Mouse (Mus musculus) MEL (cell line): ENCODE data around the gene Mymx. TPM values are rescaled to one million over a fixed set of nuclear protein-coding genes. Genes with fewer than 3 reads are reported as not detected.

Source experiments
- DNase-seq: peaks from one replicate; pipeline ENCODE4 v3.0.0; 2011; ENCODE audit warnings: low read depth, low spot score
- H3K27ac ChIP-seq: 2 replicates; pipeline ENCODE4 v1.5.1; 2012; ENCODE audit warnings: low read depth, mild to moderate bottlenecking, control low read depth, low read length, moderate library complexity; ENCODE audit not compliant: control insufficient read depth
- H3K27me3 ChIP-seq, 2 experiments: fragments of 150-350 bp in 1 of 2; sonication (generic) in 1 of 2; 2 replicates each; pipeline ENCODE4 v1.6.1; 2012; ENCODE audit warnings: low read length in 2 of 2, mild to moderate bottlenecking in 2 of 2, improper control_type of control experiment in 1 of 2, moderate library complexity in 1 of 2; ENCODE audit not compliant: insufficient read depth in 2 of 2, control insufficient read depth in 1 of 2
- H3K36me3 ChIP-seq, 2 experiments: 2 replicates each; pipeline ENCODE4 v1.6.1; 2012 to 2014; ENCODE audit warnings: low read length in 2 of 2, improper control_type of control experiment in 1 of 2, inconsistent platforms in 1 of 2, mild to moderate bottlenecking in 1 of 2; ENCODE audit not compliant: insufficient read depth in 2 of 2, control insufficient read depth in 1 of 2
- H3K4me1 ChIP-seq, 2 experiments: fragments of 150-350 bp in 1 of 2; sonication (generic) in 1 of 2; 2 replicates each; pipeline ENCODE4 v1.6.1; 2012; ENCODE audit warnings: low read length in 2 of 2, improper control_type of control experiment in 1 of 2, mild to moderate bottlenecking in 1 of 2; ENCODE audit not compliant: insufficient read depth in 2 of 2, control insufficient read depth in 1 of 2
- H3K4me3 ChIP-seq, 2 experiments: fragments of 150-350 bp in 1 of 2; sonication (generic) in 1 of 2; 2 replicates each; pipeline ENCODE4 v1.5.1; 2012; ENCODE audit warnings: low read depth in 2 of 2, low read length in 2 of 2, mild to moderate bottlenecking in 2 of 2, moderate library complexity in 2 of 2, control low read depth in 1 of 2, improper control_type of control experiment in 1 of 2; ENCODE audit not compliant: control insufficient read depth in 1 of 2, insufficient read depth in 1 of 2
- H3K79me2 ChIP-seq: 2 replicates; pipeline ENCODE4 v1.6.1; 2012; ENCODE audit warnings: mild to moderate bottlenecking, low read length, moderate library complexity; ENCODE audit not compliant: control insufficient read depth, poor library complexity, insufficient read depth
- H3K9ac ChIP-seq: 2 replicates; pipeline ENCODE4 v1.6.1; 2012; ENCODE audit warnings: low read depth, mild to moderate bottlenecking, control low read depth, low read length, moderate library complexity; ENCODE audit not compliant: control insufficient read depth, poor library complexity, severe bottlenecking
- H3K9me3 ChIP-seq: fragments of 150-350 bp; sonication (generic); replicated peaks from 2 replicates; pipeline ENCODE4 v1.6.1; 2012; ENCODE audit warnings: mild to moderate bottlenecking, low read length, improper control_type of control experiment, moderate library complexity; ENCODE audit not compliant: insufficient read depth
- BHLHE40 ChIP-seq: IDR thresholded peaks from 2 replicates; pipeline ENCODE4 v1.6.1; 2012; ENCODE audit warnings: low read depth, mild to moderate bottlenecking, inconsistent platforms, low read length, improper control_type of control experiment, borderline replicate concordance
- CHD1 ChIP-seq: IDR thresholded peaks from 2 replicates; pipeline ENCODE4 v1.6.1; 2012; ENCODE audit warnings: low read depth, mild to moderate bottlenecking, inconsistent platforms, low read length, improper control_type of control experiment
- CHD2 ChIP-seq: IDR thresholded peaks from 2 replicates; pipeline ENCODE4 v1.6.1; 2011; ENCODE audit warnings: low read length, improper control_type of control experiment
- EP300 ChIP-seq, 2 experiments: IDR thresholded peaks; 2 replicates each; pipeline ENCODE4 v1.6.1; 2011; ENCODE audit warnings: improper control_type of control experiment in 2 of 2, low read length in 2 of 2, low read depth in 1 of 2, mild to moderate bottlenecking in 1 of 2
- ETS1 ChIP-seq: IDR thresholded peaks from 2 replicates; pipeline ENCODE4 v1.6.1; 2012; ENCODE audit warnings: low read depth, mild to moderate bottlenecking, inconsistent platforms, low read length, improper control_type of control experiment, moderate library complexity
- GABPA ChIP-seq: IDR thresholded peaks from 2 replicates; pipeline ENCODE4 v1.6.1; 2012; ENCODE audit warnings: low read depth, mild to moderate bottlenecking, inconsistent platforms, low read length, improper control_type of control experiment, moderate library complexity
- GATA1 ChIP-seq: IDR thresholded peaks from 2 replicates; pipeline ENCODE4 v1.6.1; 2011; ENCODE audit warnings: low read depth, low read length, improper control_type of control experiment
- JUND ChIP-seq: IDR thresholded peaks from 2 replicates; pipeline ENCODE4 v1.6.1; 2011; ENCODE audit warnings: low read depth, mild to moderate bottlenecking, improper control_type of control experiment, low read length
- KAT2A ChIP-seq: conservative IDR thresholded peaks from 2 replicates; pipeline ENCODE4 v1.6.1; 2012; ENCODE audit warnings: low read depth, low read length, improper control_type of control experiment, inconsistent platforms
- MAFK ChIP-seq: IDR thresholded peaks from 2 replicates; pipeline ENCODE4 v1.6.1; 2011; ENCODE audit warnings: low read depth, mild to moderate bottlenecking, low read length, improper control_type of control experiment, borderline replicate concordance
- MAZ ChIP-seq: IDR thresholded peaks from 2 replicates; pipeline ENCODE4 v1.6.1; 2012; ENCODE audit warnings: low read depth, mild to moderate bottlenecking, inconsistent platforms, low read length, improper control_type of control experiment
- MEF2A ChIP-seq: IDR thresholded peaks from 2 replicates; pipeline ENCODE4 v1.6.1; 2014; ENCODE audit warnings: low read depth, mild to moderate bottlenecking, inconsistent platforms, low read length, improper control_type of control experiment; ENCODE audit not compliant: poor library complexity, insufficient replicate concordance, severe bottlenecking; ENCODE audit errors: extremely low read depth
- MXI1 ChIP-seq: IDR thresholded peaks from 2 replicates; pipeline ENCODE4 v1.6.1; 2011; ENCODE audit warnings: mild to moderate bottlenecking, low read depth, low read length, improper control_type of control experiment
- MYC ChIP-seq: IDR thresholded peaks from 2 replicates; pipeline ENCODE4 v1.6.1; 2011; ENCODE audit warnings: low read depth, mild to moderate bottlenecking, low read length, improper control_type of control experiment, moderate library complexity
- NELFE ChIP-seq: IDR thresholded peaks from 2 replicates; pipeline ENCODE4 v1.6.1; 2011; ENCODE audit warnings: low read depth, low read length, improper control_type of control experiment
- NRF1 ChIP-seq: IDR thresholded peaks from 2 replicates; pipeline ENCODE4 v1.6.1; 2014; ENCODE audit warnings: low read depth, mild to moderate bottlenecking, inconsistent platforms, low read length, improper control_type of control experiment, moderate library complexity; ENCODE audit not compliant: poor library complexity, insufficient read depth, severe bottlenecking
- POLR2AphosphoS2 ChIP-seq: IDR thresholded peaks from 2 replicates; pipeline ENCODE4 v1.6.1; 2011; ENCODE audit warnings: low read length, improper control_type of control experiment
- RAD21 ChIP-seq: IDR thresholded peaks from 2 replicates; pipeline ENCODE4 v1.6.1; 2011; ENCODE audit warnings: mild to moderate bottlenecking, low read depth, low read length, improper control_type of control experiment
- RCOR1 ChIP-seq: IDR thresholded peaks from 2 replicates; pipeline ENCODE4 v1.6.1; 2012; ENCODE audit warnings: low read depth, mild to moderate bottlenecking, inconsistent platforms, low read length, improper control_type of control experiment
- SIN3A ChIP-seq: IDR thresholded peaks from 2 replicates; pipeline ENCODE4 v1.6.1; 2012; ENCODE audit warnings: low read length, improper control_type of control experiment, inconsistent platforms
- SMC3 ChIP-seq: IDR thresholded peaks from 2 replicates; pipeline ENCODE4 v1.6.1; 2011; ENCODE audit warnings: low read depth, low read length, improper control_type of control experiment
- TBP ChIP-seq: IDR thresholded peaks from 2 replicates; pipeline ENCODE4 v1.8.0; 2011; ENCODE audit warnings: low read depth, low read length, improper control_type of control experiment
- TCF12 ChIP-seq: IDR thresholded peaks from 2 replicates; pipeline ENCODE4 v1.6.1; 2014; ENCODE audit warnings: low read depth, mild to moderate bottlenecking, inconsistent platforms, low read length, improper control_type of control experiment, moderate library complexity
- USF1 ChIP-seq: IDR thresholded peaks from 2 replicates; pipeline ENCODE4 v1.6.1; 2014; ENCODE audit warnings: low read depth, mild to moderate bottlenecking, inconsistent platforms, low read length, improper control_type of control experiment, moderate library complexity
- USF2 ChIP-seq, 2 experiments: IDR thresholded peaks; 2 replicates each; pipeline ENCODE4 v1.6.1; 2011 to 2012; ENCODE audit warnings: improper control_type of control experiment in 2 of 2, low read length in 2 of 2, borderline replicate concordance in 1 of 2, inconsistent platforms in 1 of 2, low read depth in 1 of 2, mild to moderate bottlenecking in 1 of 2; ENCODE audit not compliant: insufficient read depth in 1 of 2
- ZKSCAN1 ChIP-seq: IDR thresholded peaks from 2 replicates; pipeline ENCODE4 v1.6.1; 2012; ENCODE audit warnings: low read depth, mild to moderate bottlenecking, inconsistent platforms, low read length, improper control_type of control experiment, moderate library complexity
- ZMIZ1 ChIP-seq: IDR thresholded peaks from 2 replicates; pipeline ENCODE4 v1.6.1; 2012; ENCODE audit warnings: low read depth, mild to moderate bottlenecking, inconsistent platforms, low read length, improper control_type of control experiment, moderate library complexity
- ZNF384 ChIP-seq: IDR thresholded peaks from 2 replicates; pipeline ENCODE4 v1.6.1; 2012; ENCODE audit warnings: low read depth, mild to moderate bottlenecking, inconsistent platforms, low read length, improper control_type of control experiment
- polyA plus RNA-seq, 2 experiments: library from polyadenylated mRNA; stranded (reverse) in 1 of 2; unstranded in 1 of 2; fragments of >175 nt in 1 of 2; fragments of >200 nt in 1 of 2; gene quantifications; 2 replicates each; pipeline versions ENCODE4 v1.2.1 to v1.2.4; 2012; ENCODE audit warnings: low replicate concordance in 2 of 2, low read depth in 1 of 2; ENCODE audit not compliant: insufficient read length in 2 of 2, insufficient read depth in 1 of 2, missing spikeins in 1 of 2
- total RNA-seq: library from RNA; depleted of rRNA; stranded (reverse); fragments of 300-350 nt; gene quantifications from 2 replicates; pipeline ENCODE4 v1.2.3, GENCODE M21; 2012

Gene Mymx
- total and polyA plus RNA-seq, 3 experiments = not detected

GRCm38 (mm10) chr17:45564531-45565084 is 37.3 kb downstream of the Mymx start:
- TF ChIP-seq GABPA (no peak), USF2 (IDR thresholded peaks at IDR 0.05; ENCODE audit: borderline replicate concordance in 1 of 2, insufficient read depth in 1 of 2, low read depth in 1 of 2, low read length in 2 of 2) (no peak), CHD2 (no peak), MAZ (no peak), JUND (no peak), ZKSCAN1 (no peak), SMC3 (no peak)
- Histone ChIP-seq H3K27me3 (no peaks in the 10 kb centered on the region), H3K4me1 (peaks cover 0 to 9% of the 10 kb centered on the region in 2 experiments; a peak in 2 of 4 replicates), H3K79me2 (peaks cover 18% of the 10 kb centered on the region), H3K27ac (no peak overlapping the region), H3K9me3 (no peaks in the 10 kb centered on the region), H3K4me3 (peak overlapping the region; percentile 78 to 82), H3K9ac (peak overlapping the region; percentile 92), H3K36me3 (peaks cover 7 to 10% of the 10 kb centered on the region in 2 experiments)
- DNase-seq = peak; percentile 51

- Histone ChIP-seq H3K27ac (peak within 1 kb of the TSS; percentile 36), H3K79me2 (peaks cover 16% of the 10 kb centered on the region), H3K9ac (peak within 1 kb of the TSS; percentile 92), H3K4me3 (peak within 1 kb of the TSS; percentile 78 to 82), H3K4me1 (peaks cover 0 to 9% of the 10 kb centered on the region in 2 experiments; a peak in 2 of 4 replicates), H3K9me3 (no peaks in the 10 kb centered on the region), H3K36me3 (peaks cover 3 to 9% of the 10 kb centered on the region in 2 experiments), H3K27me3 (no peaks in the 10 kb centered on the region)
- DNase-seq = peak; percentile 91
- no peak; the same call in 1 of the 2 replicates for TF ChIP-seq KAT2A
- TF ChIP-seq ZNF384 = peak; percentile 6; the same call in 1 of the 2 replicates
- TF ChIP-seq MAFK = no peak
- TF ChIP-seq BHLHE40 = no peak
- TF ChIP-seq CHD1 = no peak
- TF ChIP-seq MEF2A = peak; percentile 57; the same call in 1 of the 2 replicates
- peak; percentile 94 for TF ChIP-seq NELFE
- peak; percentile 84 for TF ChIP-seq SIN3A
- TF ChIP-seq ZMIZ1 = peak; percentile 85
- no peak; the same call in 1 of the 2 replicates for TF ChIP-seq RAD21
- TF ChIP-seq MYC = no peak
- peak; percentile 70; the same call in 1 of the 2 replicates for TF ChIP-seq GABPA
- peak; percentile 42; the same call in 1 of the 2 replicates for TF ChIP-seq ETS1
- TF ChIP-seq MXI1 = peak; percentile 86
- TF ChIP-seq SMC3 = peak; percentile 40
- TF ChIP-seq USF1 = peak; percentile 89
- TF ChIP-seq EP300 (IDR thresholded peaks at IDR 0.05; ENCODE audit: low read depth in 1 of 2, low read length in 2 of 2) = no peak
- no peak for TF ChIP-seq CHD2
- TF ChIP-seq POLR2AphosphoS2 = peak; percentile 95
- peak; percentile 76 for TF ChIP-seq TCF12
- TF ChIP-seq NRF1 = no peak
- TF ChIP-seq TBP = 0 out of 2 replicates have a peak, but pooled peaks have one; percentile 17
- no peak for TF ChIP-seq GATA1
- 0 out of 2 replicates have a peak, but pooled peaks have one; percentile 17 for TF ChIP-seq RCOR1
Measured at GRCm38 (mm10) chr17:45563655-45564530, 38.0 kb downstream of the Mymx start, which contains the start of gene Slc35b2. Gene Slc35b2, plus strand, starts transcription at chr17:45563874.
